Mouse (Mus musculus): ENCODE measurements at regions not wholly inside any gene's neighbourhood (a gene's known extent, or its start where the extent isn't known, plus 50 kb on each side); places are given as distances from the start of the nearest gene placed in this dataset.

DNA sequence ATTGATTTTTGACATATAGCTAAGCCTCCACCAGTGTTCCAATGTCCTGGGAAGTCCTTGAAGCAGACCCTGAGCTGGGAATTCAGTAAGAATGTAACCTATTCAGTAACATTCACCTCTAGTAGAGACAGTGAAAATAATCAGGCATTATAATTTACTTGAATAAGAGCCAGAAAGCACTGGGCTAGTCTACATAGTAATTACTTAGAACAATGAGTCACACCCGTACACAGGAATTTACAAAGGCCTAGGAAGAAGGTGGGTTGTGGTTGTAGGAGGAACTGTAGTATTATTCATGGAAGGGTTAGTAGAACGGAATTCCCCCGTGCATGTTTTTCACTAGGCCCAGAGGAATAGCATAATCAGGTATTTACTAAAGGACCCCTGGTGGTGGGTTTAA is 106.3 kb upstream of the Ddhd1 start:
- ATAC-seq: no peak
- Histone ChIP-seq H3K9me3 (no peaks in the 10 kb centered on the region), H3K27ac (no peak overlapping the region), H3K4me2 (replicated peaks) (no peak overlapping the region), H3K9ac (replicated peaks) (no peak overlapping the region), H3K4me3 (replicated peaks) (no peak overlapping the region), H3K27me3 (no peaks in the 10 kb centered on the region), H3K36me3 (no peaks in the 10 kb centered on the region), H3K4me1 (replicated peaks) (no peaks in the 10 kb centered on the region)
- WGBS: 68% methylated on average over 3 of the region's 3 CpGs

DNA sequence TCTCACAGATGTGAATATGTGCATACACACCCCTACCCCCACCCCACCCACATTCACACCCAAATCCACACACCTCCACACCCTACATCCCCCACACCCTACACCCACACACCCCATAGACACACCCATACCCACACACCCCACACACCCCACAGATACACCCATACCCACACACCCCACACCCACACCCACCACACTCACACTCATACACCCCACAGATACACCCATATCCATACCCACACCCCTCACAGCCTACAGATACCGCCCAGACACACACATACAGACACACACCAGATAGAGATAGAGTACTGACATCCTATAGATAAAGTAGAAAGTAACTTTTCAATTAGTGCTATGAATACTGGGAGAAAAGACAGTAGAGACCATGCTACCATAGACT is 108.6 kb upstream of the Ddhd1 start:
- no peaks in the 10 kb centered on the region for H3K4me1 ChIP-seq (replicated peaks)
- 93% methylated on average over 1 of the region's 1 CpGs for WGBS
- H3K9ac ChIP-seq (replicated peaks): no peak overlapping the region

GRCm38 (mm10) chr14:45772665-45773277 is 114.8 kb upstream of the Ddhd1 start:
- Histone ChIP-seq H3K9ac (replicated peaks) (no peak overlapping the region), H3K4me1 (replicated peaks) (0 out of 2 replicates have a peak, but pooled peaks cover 4% of the 10 kb centered on the region), H3K4me3 (replicated peaks) (no peak overlapping the region), H3K27me3 (no peaks in the 10 kb centered on the region), H3K4me2 (replicated peaks) (peak overlapping the region; percentile 42), H3K9me3 (no peaks in the 10 kb centered on the region), H3K27ac (no peak overlapping the region), H3K36me3 (no peaks in the 10 kb centered on the region)
- peak; percentile 93 for ATAC-seq
- 24% methylated on average over 19 of the region's 19 CpGs for WGBS

More for the DNA sequence above, 108.6 kb upstream of the Ddhd1 start:
- no peaks in the 10 kb centered on the region for H3K36me3 ChIP-seq
- no peak overlapping the region for H3K4me2 ChIP-seq (replicated peaks)
- no peak overlapping the region for H3K27ac ChIP-seq
- no peaks in the 10 kb centered on the region for H3K27me3 ChIP-seq
- ATAC-seq: no peak
- no peak overlapping the region for H3K4me3 ChIP-seq (replicated peaks)
- H3K9me3 ChIP-seq: no peaks in the 10 kb centered on the region

DNA sequence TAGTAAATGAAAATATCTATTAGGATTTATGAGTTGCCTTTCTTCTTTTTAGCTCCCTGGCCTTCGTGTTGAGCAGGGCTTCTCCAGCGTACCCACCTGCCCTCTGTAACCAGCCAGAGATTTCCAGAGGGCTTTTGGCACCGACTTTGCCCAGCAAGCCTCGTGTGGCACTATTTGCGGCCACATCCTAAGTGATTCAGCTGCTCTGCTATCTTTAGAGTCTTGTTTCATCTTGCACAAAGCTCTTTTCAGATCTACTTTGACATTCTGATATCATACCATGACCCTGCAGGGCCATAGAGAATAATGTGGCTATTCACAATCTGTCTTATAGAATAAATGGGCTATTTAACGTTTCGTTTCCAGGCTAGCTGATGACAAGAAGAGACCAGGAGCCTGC is 115.4 kb upstream of the Ddhd1 start:
- no peak overlapping the region for H3K4me2 ChIP-seq (replicated peaks)
- no peaks in the 10 kb centered on the region for H3K9me3 ChIP-seq
- 60% methylated on average over 7 of the region's 7 CpGs for WGBS
- no peak overlapping the region for H3K9ac ChIP-seq (replicated peaks)
- H3K36me3 ChIP-seq: no peaks in the 10 kb centered on the region
- no peak for ATAC-seq
- H3K27me3 ChIP-seq: no peaks in the 10 kb centered on the region
- no peak overlapping the region for H3K4me3 ChIP-seq (replicated peaks)
- 0 out of 2 replicates have a peak, but pooled peaks cover 4% of the 10 kb centered on the region for H3K4me1 ChIP-seq (replicated peaks)
- no peak overlapping the region for H3K27ac ChIP-seq

DNA sequence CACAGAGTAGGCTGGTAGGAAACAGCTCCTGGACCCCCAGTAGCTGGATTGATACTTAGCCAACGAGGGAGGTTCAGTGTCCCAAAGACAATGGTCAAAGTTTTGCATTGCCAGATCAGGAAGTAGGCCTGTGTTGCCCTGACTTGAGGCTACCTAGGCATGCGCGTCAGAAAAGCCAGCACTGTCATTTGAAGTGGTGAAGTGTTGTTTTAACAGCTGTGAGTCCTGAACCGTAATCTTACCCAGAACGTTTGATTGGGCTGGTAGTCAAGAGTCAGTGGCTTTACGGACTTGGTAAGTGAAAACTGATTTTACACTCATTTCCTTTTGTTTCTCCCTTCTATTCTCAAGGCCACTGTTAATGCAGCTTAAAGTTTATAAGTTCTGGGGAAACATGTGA is 123.9 kb upstream of the Ddhd1 start:
- no peaks in the 10 kb centered on the region for H3K36me3 ChIP-seq

GRCm38 (mm10) chr14:45794980-45795379 is 137.0 kb upstream of the Ddhd1 start:
- no peak for ATAC-seq
- Histone ChIP-seq H3K4me1 (replicated peaks) (no peaks in the 10 kb centered on the region), H3K36me3 (no peaks in the 10 kb centered on the region), H3K27ac (no peak overlapping the region), H3K4me2 (replicated peaks) (no peak overlapping the region), H3K9me3 (no peaks in the 10 kb centered on the region), H3K9ac (replicated peaks) (no peak overlapping the region), H3K27me3 (no peaks in the 10 kb centered on the region), H3K4me3 (replicated peaks) (no peak overlapping the region)
- 79% methylated on average over 1 of the region's 1 CpGs for WGBS

More for the DNA sequence above, 123.9 kb upstream of the Ddhd1 start:
- no peaks in the 10 kb centered on the region for H3K9me3 ChIP-seq
- no peaks in the 10 kb centered on the region for H3K27me3 ChIP-seq
- no peaks in the 10 kb centered on the region for H3K4me1 ChIP-seq (replicated peaks)
- no peak overlapping the region for H3K4me2 ChIP-seq (replicated peaks)
- H3K9ac ChIP-seq (replicated peaks): no peak overlapping the region
- 88% methylated on average over 6 of the region's 6 CpGs for WGBS
- no peak overlapping the region for H3K27ac ChIP-seq
- ATAC-seq: no peak
- H3K4me3 ChIP-seq (replicated peaks): no peak overlapping the region

GRCm38 (mm10) chr14:45796665-45797319 is 138.8 kb upstream of the Ddhd1 start:
- Histone ChIP-seq H3K4me3 (replicated peaks) (no peak overlapping the region), H3K4me1 (replicated peaks) (no peaks in the 10 kb centered on the region), H3K27ac (no peak overlapping the region), H3K36me3 (no peaks in the 10 kb centered on the region), H3K27me3 (no peaks in the 10 kb centered on the region), H3K9ac (replicated peaks) (no peak overlapping the region), H3K4me2 (replicated peaks) (no peak overlapping the region), H3K9me3 (no peaks in the 10 kb centered on the region)
- ATAC-seq: no peak
- 77% methylated on average over 10 of the region's 10 CpGs for WGBS

DNA sequence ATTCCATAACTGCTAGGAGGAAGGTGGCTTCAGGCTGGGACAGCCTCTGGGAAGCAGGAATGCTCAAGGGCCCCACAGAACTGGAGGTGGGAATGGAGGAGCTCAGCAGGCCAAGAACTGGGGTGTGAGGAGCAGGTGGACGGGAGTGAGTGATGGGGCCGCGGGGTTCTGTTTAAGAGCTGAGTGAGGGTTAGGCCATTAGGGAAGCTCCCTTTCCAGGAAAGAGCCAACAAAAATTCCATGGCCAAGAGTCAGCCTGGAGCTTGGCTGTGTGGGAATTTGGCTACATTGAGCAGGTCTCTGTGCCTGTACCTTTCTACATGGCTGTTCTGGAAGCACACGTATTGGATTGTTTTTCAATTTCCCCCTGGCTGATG is 139.4 kb upstream of the Ddhd1 start:
- no peak overlapping the region for H3K4me2 ChIP-seq (replicated peaks)
- H3K9me3 ChIP-seq: no peaks in the 10 kb centered on the region
- no peak overlapping the region for H3K9ac ChIP-seq (replicated peaks)
- no peaks in the 10 kb centered on the region for H3K36me3 ChIP-seq
- no peak overlapping the region for H3K27ac ChIP-seq
- ATAC-seq: no peak
- 89% methylated on average over 4 of the region's 4 CpGs for WGBS
- no peaks in the 10 kb centered on the region for H3K27me3 ChIP-seq
- no peak overlapping the region for H3K4me3 ChIP-seq (replicated peaks)
- no peaks in the 10 kb centered on the region for H3K4me1 ChIP-seq (replicated peaks)

- WGBS: 87% methylated on average over 2 of the region's 2 CpGs
- Histone ChIP-seq H3K9ac (replicated peaks) (no peak overlapping the region), H3K27me3 (no peaks in the 10 kb centered on the region), H3K9me3 (no peaks in the 10 kb centered on the region), H3K4me3 (replicated peaks) (no peak overlapping the region), H3K27ac (no peak overlapping the region), H3K4me2 (replicated peaks) (no peak overlapping the region), H3K4me1 (replicated peaks) (no peaks in the 10 kb centered on the region), H3K36me3 (no peaks in the 10 kb centered on the region)
- ATAC-seq: no peak
Observed at GRCm38 (mm10) chr14:45799286-45799685, 141.3 kb upstream of the Ddhd1 start.

- H3K4me3 ChIP-seq (replicated peaks): no peak overlapping the region
- no peak for ATAC-seq
- H3K27me3 ChIP-seq: no peaks in the 10 kb centered on the region
- no peaks in the 10 kb centered on the region for H3K36me3 ChIP-seq
- H3K4me2 ChIP-seq (replicated peaks): no peak overlapping the region
- no peak overlapping the region for H3K9ac ChIP-seq (replicated peaks)
- H3K27ac ChIP-seq: no peak overlapping the region
- H3K4me1 ChIP-seq (replicated peaks): no peaks in the 10 kb centered on the region
- WGBS: 90% methylated on average over 3 of the region's 3 CpGs
- H3K9me3 ChIP-seq: no peaks in the 10 kb centered on the region
Observed at GRCm38 (mm10) chr14:45805950-45806349, 148.0 kb upstream of the Ddhd1 start.

DNA sequence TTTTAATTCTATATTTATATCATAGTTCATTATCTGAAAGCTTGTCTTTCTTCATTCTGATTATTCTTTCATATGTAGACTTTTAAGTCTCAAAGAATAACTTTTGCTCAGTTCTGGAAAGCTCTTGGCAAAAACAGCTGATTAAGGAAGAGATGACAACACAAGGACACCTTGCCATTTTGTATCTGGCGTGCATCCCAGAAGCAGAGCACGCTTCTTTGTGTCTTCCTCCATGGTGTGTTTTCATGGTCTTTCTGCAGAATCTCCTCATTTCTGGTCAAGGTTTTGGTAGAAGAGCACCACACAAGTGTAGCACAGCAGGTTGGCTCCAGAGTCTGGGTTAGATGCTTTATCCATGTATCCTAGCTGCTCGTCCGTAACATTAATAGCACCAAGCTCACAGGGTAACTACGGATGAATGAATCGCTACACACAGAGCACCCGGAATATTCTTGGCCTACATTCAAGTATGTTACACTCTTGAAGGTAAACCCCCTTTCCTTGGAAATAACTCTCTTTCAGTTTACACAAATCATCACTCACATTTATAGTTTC is 148.9 kb upstream of the Ddhd1 start:
- Histone ChIP-seq H3K4me3 (replicated peaks) (no peak overlapping the region), H3K4me1 (replicated peaks) (no peaks in the 10 kb centered on the region), H3K27ac (no peak overlapping the region), H3K9me3 (no peaks in the 10 kb centered on the region), H3K4me2 (replicated peaks) (no peak overlapping the region), H3K9ac (replicated peaks) (no peak overlapping the region), H3K27me3 (no peaks in the 10 kb centered on the region), H3K36me3 (no peaks in the 10 kb centered on the region)
- WGBS: 92% methylated on average over 7 of the region's 7 CpGs
- ATAC-seq: no peak

GRCm38 (mm10) chr14:45807767-45808166 is 149.8 kb upstream of the Ddhd1 start:
- 92% methylated on average over 7 of the region's 7 CpGs for WGBS
- Histone ChIP-seq H3K4me1 (replicated peaks) (no peaks in the 10 kb centered on the region), H3K27me3 (no peaks in the 10 kb centered on the region), H3K36me3 (no peaks in the 10 kb centered on the region), H3K27ac (no peak overlapping the region), H3K9me3 (no peaks in the 10 kb centered on the region), H3K9ac (replicated peaks) (no peak overlapping the region), H3K4me2 (replicated peaks) (no peak overlapping the region), H3K4me3 (replicated peaks) (no peak overlapping the region)
- no peak for ATAC-seq
